Mouse (Mus musculus) testis, adult 2 months (tissue): Measurements from ENCODE around the gene Smg9. TPM values are rescaled to one million over a fixed set of nuclear protein-coding genes. Genes with fewer than 3 reads are reported as not detected.
"Not testable (repeated sequence)": the region's sequence is repeated elsewhere in the genome, so short reads cannot be mapped to it uniquely, and the experiment has no call there.

ENCODE experiments used
- H3K27ac ChIP-seq: fragments of 200-500 bp; 2 replicates; pipeline ENCODE4 v1.5.1; 2012; ENCODE audit warnings: low read depth, low read length; ENCODE audit not compliant: control insufficient read depth, insufficient read depth
- H3K27me3 ChIP-seq: fragments of 200-500 bp; 2 replicates; pipeline ENCODE4 v1.6.1; 2012; ENCODE audit warnings: mild to moderate bottlenecking, low read length, moderate library complexity; ENCODE audit not compliant: control insufficient read depth, insufficient read depth
- H3K36me3 ChIP-seq: fragments of 200-500 bp; 2 replicates; pipeline ENCODE4 v1.6.1; 2012; ENCODE audit warnings: mild to moderate bottlenecking, low read length; ENCODE audit not compliant: control insufficient read depth, insufficient read depth
- H3K4me1 ChIP-seq: fragments of 200-500 bp; 2 replicates; pipeline ENCODE4 v1.6.1; 2012; ENCODE audit warnings: low read length; ENCODE audit not compliant: control insufficient read depth, insufficient read depth
- H3K4me3 ChIP-seq: fragments of 200-500 bp; 2 replicates; pipeline ENCODE4 v1.5.1; 2012; ENCODE audit warnings: low read depth, mild to moderate bottlenecking, low read length, moderate library complexity, mixed read lengths; ENCODE audit not compliant: control insufficient read depth
- CTCF ChIP-seq: fragments of 200-500 bp; IDR thresholded peaks from 2 replicates; pipeline ENCODE4 v1.5.1; 2012; ENCODE audit warnings: low read depth, mild to moderate bottlenecking, inconsistent platforms, low read length, moderate library complexity; ENCODE audit not compliant: control insufficient read depth, insufficient read depth, insufficient replicate concordance
- POLR2A ChIP-seq: fragments of 200-500 bp; IDR thresholded peaks from 2 replicates; pipeline ENCODE4 v1.6.1; 2012; ENCODE audit warnings: low read depth, mild to moderate bottlenecking, inconsistent platforms, low read length, moderate library complexity; ENCODE audit not compliant: control insufficient read depth
- polyA plus RNA-seq: library from polyadenylated mRNA; depleted of rRNA; stranded (reverse); fragments of >200 nt; gene quantifications from 2 replicates; pipeline ENCODE4 v1.2.3, GENCODE M21; 2012

The Smg9 gene
- polyA plus RNA-seq, 1 experiment: 151 TPM

DNA sequence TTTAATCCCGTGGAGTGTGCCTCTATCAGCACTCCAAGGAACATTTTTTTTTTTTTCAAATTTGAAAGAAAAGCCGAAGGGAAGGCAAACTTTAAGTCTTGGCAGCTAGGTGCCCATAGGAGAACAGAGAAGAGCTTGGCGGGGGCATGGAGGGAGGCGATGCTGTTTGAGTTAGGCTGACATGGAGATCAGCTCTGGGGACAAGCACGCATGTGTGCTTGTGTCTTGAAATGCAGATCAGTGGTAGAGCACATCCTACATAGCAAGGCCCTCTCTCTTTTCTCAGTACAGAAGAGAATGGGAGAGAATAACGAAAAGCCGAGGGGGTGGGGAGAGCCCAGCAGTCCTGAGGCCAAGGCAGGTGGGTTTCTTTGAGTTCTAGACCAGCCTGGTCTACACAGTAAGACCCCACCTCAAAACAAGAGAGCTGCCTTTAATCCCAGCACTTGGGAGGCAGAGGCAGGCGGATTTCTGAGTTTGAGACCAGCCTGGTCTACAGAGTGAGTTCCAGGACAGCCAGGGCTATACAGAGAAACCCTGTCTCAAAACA, 980 bp upstream of the Smg9 start:
- no peak overlapping the region for H3K27ac ChIP-seq
- H3K27me3 ChIP-seq: no peaks in the 10 kb centered on the region
- H3K4me3 ChIP-seq: no peak overlapping the region
- H3K4me1 ChIP-seq: peaks cover 7% of the 10 kb centered on the region
- TF ChIP-seq POLR2A (no peak), CTCF (no peak)
- H3K36me3 ChIP-seq: no peaks in the 10 kb centered on the region; the same call in 1 of the 2 replicates

DNA sequence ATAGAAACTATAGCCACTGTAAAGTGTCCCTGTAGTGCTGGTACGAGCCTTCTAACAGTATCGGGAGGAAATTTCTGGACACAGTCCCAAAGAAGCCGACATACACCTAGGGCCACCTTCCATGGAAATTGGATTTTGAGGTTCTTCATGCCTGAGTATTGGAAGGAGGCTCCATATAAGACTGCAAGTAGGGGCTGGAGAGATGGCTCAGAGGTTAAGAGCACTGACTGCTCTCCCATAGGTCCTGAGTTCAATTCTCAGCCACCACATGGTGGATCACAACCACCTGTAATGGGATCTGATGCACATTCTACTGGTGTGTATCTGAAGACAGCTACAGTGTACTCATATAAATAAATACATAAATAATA, 648 bp downstream of the Smg9 start:
- no peak for TF ChIP-seq POLR2A
- no peak for TF ChIP-seq CTCF
- no peaks in the 10 kb centered on the region for H3K27me3 ChIP-seq
- H3K36me3 ChIP-seq: peaks cover 1% of the 10 kb centered on the region; the same call in 1 of the 2 replicates
- H3K4me3 ChIP-seq: peak overlapping the region; percentile 92
- H3K4me1 ChIP-seq: peaks cover 7% of the 10 kb centered on the region
- peak overlapping the region; percentile 90 for H3K27ac ChIP-seq

DNA sequence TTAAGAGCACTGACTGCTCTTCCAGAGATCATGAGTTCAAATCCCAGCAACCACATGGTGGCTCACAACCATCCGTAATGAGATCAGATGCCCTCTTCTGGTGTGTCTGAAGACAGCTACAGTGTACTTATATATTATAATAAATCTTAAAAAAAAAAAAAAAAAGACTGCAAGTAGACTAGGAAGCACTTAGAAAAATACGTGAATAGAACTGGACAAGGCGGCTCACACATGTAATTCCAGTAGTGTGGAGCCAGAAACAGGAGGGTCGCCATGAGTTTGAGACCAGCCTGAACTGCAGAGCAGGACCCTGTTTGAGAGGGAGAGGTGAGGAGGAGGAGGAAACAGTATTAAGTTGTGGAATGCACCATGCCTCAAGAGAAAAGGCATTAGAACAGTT, 1.1 kb downstream of the Smg9 start:
- peak overlapping the region; percentile 50 for H3K4me3 ChIP-seq
- not testable (repeated sequence) for H3K4me1 ChIP-seq, H3K36me3 ChIP-seq, H3K27me3 ChIP-seq
- H3K27ac ChIP-seq: 0 out of 2 replicates have a peak overlapping the region, but pooled peaks have one; percentile 11

DNA sequence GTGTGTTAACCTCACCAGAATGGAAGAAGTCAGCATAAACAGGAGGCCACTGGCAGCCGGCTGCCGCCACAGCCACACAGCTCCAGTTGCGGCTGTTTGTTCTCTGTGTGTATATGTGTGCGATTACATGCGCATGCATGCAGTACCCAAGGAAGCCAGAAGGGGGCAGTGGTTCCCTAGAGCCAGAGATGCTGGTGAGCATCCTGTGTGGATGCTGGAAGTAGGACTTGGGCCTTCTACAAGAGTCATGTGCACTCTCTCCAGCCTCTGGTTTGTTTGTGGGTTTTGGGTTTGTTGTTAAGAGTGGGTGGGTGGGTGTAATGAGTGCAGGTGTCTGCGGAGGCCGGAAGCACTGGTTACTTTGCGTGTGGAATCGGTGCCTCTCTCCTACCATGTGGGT, 3.4 kb downstream of the Smg9 start:
- Histone ChIP-seq H3K4me1 (peaks cover 7% of the 10 kb centered on the region), H3K27ac (no peak overlapping the region), H3K4me3 (no peak overlapping the region), H3K27me3 (no peaks in the 10 kb centered on the region), H3K36me3 (peaks cover 4% of the 10 kb centered on the region; the same call in 1 of the 2 replicates)
- no peak for TF ChIP-seq POLR2A
- peak; percentile 76; the same call in 1 of the 2 replicates for TF ChIP-seq CTCF

DNA sequence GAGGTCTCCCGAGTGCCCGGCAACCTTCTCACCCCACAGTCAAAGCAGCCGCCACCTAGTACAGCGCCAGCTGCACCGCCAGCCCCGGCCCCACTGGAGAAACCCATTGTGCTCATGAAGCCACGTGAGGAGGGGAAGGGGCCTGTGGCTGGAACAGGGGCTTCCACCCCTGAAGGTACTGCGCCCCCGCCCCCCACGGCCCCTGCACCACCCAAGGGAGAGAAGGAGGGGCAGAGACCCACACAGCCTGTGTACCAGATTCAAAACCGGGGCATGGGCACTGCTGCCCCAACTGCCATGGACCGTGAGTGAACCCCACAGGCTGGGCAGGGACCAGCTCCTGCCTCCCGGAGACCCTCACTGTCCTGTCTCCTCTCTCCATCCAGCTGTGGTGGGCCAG, 6.2 kb downstream of the Smg9 start:
- peaks cover 5% of the 10 kb centered on the region; the same call in 1 of the 2 replicates for H3K4me1 ChIP-seq
- H3K36me3 ChIP-seq: peaks cover 4% of the 10 kb centered on the region; the same call in 1 of the 2 replicates
- H3K27ac ChIP-seq: no peak overlapping the region
- no peak overlapping the region for H3K4me3 ChIP-seq
- TF ChIP-seq POLR2A: no peak
- TF ChIP-seq CTCF: no peak
- no peaks in the 10 kb centered on the region for H3K27me3 ChIP-seq

DNA sequence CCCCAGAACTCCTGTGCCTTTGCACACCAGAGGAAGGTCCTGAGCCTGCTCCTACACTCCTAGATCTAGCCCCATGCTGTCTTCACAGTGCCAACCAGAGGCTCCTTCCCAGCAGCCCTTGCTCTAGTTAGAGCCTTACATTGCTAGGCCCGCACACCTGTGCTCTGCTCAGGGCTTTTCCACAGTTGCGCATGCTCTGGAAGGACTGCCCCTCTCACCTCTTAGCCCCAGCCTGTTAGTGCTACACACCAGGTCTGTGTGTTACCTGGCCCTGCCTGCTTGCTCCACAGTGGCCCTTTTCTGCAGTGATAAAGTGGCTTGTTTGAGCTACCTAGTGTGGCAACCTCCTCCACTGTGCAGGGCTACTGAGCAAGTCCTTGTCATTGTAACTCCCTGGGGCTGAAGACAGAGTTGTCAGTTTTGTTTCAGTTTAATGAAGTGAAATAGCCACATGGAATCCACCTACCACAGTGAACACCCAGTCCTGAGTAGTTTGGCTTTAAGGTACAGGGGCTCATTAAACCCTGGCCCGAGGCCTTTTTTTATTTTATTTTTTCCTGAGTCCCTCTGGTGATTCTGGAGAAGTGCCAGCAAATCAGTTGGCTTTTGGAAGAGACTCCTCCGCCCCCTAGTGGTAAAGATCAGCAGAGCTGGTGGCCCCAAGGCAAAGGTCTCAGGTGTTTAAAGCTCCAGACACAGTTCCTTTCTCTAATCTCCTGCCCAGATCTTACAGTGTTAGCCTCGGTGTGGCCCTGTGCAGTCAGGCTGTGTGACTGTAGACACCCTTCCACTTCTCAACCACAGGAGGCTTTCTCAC, 7.3 kb downstream of the Smg9 start:
- Histone ChIP-seq H3K27ac (no peak overlapping the region), H3K27me3 (no peaks in the 10 kb centered on the region), H3K36me3 (peaks cover 4% of the 10 kb centered on the region; the same call in 1 of the 2 replicates), H3K4me1 (peaks cover under 1% of the 10 kb centered on the region; the same call in 1 of the 2 replicates), H3K4me3 (no peak overlapping the region)
- TF ChIP-seq CTCF (peak; percentile 36; the same call in 1 of the 2 replicates), POLR2A (no peak)

DNA sequence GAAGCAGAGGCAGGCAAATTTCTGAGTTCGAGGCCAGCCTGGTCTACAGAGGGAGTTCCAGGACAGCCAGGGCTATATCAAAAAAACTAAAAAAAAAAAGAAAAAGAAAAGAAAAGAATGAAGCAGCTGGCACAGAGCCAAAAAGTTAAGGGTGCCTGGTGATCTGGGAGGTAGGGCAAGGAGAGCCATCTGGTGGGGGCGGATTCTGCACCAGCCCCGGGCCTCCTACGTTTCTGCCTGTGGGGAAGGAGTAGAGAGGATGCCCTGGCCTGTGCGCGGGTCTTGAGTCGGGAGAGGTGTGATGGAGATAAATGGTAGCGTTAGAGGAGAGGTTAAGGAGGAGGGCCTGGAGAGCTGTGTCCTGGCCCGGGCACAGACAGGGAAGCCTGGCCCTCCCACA, 8.8 kb downstream of the Smg9 start:
- no peak overlapping the region for H3K27ac ChIP-seq
- no peak for TF ChIP-seq CTCF
- TF ChIP-seq POLR2A: no peak
- no peaks in the 10 kb centered on the region for H3K27me3 ChIP-seq
- peaks cover 4% of the 10 kb centered on the region; the same call in 1 of the 2 replicates for H3K36me3 ChIP-seq
- H3K4me1 ChIP-seq: no peaks in the 10 kb centered on the region
- no peak overlapping the region for H3K4me3 ChIP-seq
